Mouse (Mus musculus) layer of hippocampus, adult 18-20 months (tissue): ENCODE results near the gene Tnks2. TPM values are rescaled to one million over a fixed set of nuclear protein-coding genes. Genes with fewer than 3 reads are reported as not detected.

Experiments
- DNase-seq, 2 experiments: peaks; one replicate each; pipeline ENCODE4 v3.0.0; 2022; ENCODE audit warnings: low spot score in 2 of 2
- total RNA-seq, 2 experiments: library from RNA; stranded (reverse); gene quantifications; 2 replicates each; pipeline ENCODE4 v1.2.3; 2021

Tnks2 gene
- total RNA-seq, 2 experiments from 2014 or later, result 116 TPM

DNA sequence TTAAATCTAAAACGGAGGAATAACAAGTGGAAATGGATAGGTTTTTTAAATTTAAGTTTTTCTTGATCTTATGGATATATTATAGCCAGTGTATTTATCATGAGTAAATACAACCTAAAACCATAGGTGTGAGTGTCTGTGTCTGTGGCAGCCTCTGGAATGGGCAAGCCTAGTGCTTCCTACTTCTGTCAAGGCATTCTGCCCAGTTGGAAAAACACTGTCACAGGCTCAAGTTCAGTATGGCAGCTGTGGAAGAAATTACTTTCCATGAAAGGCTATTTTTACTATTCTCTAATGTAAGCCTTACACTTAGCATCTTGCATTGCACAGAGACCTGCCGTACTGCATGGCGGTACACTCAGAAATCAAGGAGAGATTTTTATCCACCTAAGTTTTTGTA is 57.7 kb downstream of the Tnks2 start:
- no peak for DNase-seq

DNA sequence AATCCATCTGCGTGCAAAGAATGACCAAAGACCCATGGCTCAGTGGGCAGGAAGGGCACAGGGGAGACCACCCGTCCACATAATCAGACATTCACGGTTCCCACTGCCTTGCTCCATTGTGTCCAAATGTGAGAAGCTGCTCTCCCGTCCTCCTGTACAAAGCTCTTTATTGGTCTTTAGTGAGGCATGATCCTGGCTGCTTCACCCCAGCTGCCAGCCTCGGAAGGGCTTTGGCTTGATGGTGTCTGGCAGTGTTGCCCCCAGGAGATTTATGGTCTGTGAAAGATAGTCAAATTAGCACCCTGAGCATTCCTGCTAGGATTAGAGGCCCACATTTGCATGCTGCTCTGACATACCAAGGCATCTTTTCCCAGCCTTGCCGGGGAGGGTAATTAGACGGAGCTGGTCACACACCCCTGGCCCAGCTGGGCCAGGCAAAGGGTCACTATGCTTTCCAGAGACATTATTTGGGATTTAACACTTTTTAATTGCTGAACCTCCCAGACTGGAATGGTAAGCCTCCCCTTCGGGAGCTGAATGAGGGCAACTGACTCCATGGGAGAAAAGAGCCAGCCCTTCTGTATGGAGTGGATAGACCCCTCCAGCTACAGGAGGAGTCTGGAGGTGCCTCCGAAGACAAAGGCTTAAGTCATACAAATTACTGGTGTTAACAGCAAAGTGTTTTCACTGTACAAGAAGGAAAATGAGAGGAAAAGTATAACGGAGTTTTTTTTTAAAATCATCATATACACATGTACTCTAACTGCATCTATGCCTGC is 62.9 kb downstream of the Tnks2 start:
- DNase-seq, result no peak

DNA sequence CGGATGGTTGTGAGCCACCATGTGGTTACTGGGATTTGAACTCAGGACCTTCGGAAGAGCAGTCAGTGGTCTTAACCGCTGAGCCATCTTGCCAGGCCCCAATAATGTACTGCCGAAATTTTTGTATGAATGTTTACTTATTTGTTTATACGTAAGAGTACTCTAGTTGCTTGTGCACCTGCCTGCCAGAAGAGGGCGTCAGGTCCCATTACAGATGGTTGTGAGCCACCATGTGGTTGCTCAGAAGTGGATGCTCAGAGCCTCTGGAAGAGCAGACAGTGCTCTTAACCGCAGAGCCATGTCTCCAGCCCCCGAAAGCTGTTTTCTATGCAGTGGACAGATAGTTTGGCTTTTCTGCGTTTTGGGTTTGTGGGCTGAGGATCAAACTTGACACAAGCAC is 63.7 kb downstream of the Tnks2 start:
- peak in 1 of 2 experiments; percentile 32 for DNase-seq

DNA sequence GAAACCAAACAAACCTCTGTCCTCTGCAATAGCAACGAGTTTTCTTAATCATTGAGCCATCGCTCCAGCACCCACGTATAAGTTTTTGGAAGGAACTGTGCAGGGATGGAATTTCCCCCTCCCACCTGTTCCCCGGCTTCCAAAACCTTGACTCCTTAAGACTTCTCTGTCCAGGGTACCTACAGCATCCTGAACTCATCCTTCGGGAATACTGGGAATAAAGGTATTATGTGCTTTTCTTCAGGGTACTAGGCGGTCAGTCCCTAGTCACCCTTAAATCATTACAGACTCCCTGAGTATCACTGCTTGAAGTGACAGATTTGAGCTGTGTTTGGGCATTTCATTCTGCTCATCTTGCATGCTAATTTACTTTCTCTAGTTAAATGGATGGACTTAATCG is 69.3 kb downstream of the Tnks2 start:
- DNase-seq, result no peak

DNA sequence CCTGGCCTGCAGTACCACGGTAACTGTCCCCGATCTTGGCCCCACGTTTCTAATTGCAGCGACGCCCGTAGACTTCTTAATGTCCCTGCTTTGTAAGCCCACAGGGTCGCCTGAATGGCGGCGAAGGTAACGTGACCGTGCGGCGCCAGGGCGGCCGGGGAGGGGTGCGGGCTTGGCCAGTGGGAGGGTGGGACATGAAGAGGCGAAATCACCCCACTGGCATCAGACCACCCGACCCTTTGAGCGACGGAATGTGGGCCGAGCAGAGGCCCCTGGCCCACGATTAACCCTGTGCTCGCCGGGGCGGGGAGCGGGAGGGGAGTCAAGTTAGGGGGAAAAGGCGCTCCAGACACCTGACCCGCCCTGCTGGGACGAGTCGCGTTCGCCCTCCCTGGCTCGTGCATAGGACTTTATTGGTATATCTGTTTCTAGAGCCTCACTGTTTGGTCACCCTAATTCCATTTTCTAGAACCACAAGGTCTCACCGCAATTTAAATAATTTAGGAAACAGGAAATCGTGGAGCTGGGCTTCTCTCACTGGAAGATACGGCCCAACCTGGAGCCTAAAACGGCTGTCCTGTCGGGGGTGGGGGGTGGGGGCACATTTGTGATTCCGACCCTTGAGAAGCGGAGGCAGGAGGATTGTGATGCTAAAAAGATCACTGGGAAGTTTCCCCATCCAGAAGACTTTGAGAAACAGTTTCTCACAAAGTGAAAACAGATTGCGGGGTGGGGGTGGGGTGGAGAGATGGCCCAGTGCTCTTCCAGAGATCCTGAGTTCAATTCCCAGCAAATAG is 70.4 kb downstream of the Tnks2 start:
- peak in 1 of 2 experiments; percentile 25 for DNase-seq

DNA sequence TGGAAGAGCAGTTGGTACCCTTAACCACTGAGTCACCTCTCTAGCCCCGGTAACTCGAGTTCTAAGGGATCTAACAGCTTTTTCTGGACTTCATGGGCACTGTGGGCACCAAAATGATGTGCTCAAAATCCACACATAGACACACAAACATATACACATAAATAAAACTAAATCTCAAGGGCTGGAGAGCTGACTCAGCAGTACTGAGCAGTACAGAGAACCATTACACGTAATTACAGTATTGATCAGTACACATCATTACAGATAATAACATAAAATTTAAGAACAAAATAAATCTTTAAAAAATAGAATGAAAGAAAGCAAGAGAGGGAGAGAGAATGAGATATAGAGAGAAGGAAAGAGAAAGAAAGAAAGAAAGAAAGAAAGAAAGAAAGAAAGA is 75.1 kb downstream of the Tnks2 start:
- DNase-seq, result no peak

DNA sequence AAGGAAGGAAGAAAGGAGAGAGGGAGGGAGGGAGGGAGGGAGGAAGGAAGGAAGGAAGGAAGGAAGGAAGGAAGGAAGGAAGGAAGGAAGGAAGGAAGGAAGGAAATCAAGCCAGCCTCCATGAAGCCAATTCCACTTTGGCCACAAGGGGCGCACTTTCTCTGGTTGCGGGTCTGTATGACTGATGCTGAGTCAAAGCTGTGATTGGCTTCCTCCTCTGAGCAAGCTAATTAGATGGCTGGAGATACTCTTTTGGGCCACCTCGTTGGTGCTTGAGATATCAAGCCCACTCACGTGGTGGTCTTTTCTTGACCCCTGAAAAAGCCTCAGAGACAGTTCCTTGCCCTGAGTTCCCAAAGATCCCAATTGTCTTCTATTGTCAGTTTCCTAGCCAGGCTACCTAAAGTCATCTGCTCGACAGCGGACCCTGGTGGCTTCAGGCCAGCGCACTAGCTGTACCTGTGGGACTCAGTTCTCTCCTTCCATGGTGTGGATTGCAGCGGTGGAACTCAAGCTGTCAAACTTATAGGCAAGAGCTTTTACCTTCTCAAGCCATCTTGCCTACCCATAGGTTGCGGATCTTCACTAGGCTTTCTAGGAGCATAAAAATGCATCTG is 75.8 kb downstream of the Tnks2 start:
- DNase-seq, result peak in 1 of 2 experiments; percentile 50

DNA sequence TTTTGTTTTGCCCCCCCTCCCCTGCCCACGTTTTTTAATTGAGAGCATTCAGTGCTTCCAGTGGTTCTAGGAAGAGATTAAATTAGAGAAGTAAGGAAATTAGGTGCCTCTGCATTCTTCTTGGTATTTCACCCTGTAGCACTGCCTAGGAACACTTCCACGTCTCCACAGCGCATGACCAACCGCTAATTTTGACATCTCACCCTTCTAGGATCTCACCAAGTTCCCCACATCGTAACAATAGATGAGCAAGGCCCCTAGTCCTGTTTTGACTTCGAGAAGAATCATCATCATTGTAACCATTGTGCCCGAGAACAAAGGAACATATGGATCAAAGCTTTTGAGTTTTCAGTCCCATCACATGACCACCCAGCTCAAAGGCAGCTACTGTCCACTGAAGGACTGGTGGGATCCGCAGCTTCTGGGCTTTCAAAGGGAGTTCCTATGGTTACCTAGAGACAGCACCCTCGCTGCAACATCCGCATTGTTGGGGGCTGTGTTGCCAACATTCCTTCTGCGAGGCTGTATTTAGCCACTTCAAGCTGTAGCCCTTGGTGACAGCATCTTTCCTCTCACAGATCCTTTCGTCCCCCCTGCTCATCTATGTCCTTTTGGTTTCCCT is 76.5 kb downstream of the Tnks2 start:
- DNase-seq, result peak; percentile 34 to 57

DNA sequence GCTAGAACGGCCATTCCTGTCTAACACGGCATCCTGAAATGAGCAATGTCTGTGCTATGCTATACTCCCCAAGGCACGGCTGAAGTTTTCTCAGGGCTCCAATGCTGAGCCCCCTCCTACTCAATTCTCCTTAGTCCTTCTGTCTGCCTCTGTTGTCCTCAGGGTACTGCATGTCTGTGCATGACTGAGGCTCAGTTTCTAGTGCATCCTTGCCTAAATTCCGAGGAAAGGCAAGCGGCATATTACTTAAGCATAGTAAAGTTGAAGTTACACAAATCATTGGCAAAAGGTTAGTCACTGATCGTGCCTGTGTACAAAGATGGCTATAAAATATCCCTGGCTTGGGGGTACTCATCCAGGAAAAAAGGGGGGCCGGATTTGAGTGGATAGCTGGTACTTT is 79.0 kb downstream of the Tnks2 start:
- DNase-seq, result no peak

DNA sequence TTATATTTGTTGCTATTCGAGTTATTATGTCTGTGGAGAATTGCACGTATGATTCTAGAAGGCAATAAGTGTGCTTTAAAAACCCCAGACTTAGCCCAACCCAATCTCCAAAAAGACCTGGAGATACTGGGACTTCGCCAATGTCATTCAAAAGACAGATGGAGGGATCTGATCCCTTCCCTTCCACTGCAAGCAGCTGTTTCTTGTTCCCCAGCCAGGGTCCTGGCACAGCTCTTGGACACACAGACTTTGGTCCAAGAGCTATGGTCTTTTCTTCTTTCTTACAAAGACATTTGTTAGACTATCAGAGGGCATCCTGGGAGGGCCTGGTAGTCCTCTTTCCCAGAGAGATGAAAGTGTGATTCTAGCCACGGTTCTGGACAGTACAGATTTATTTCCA is 82.2 kb downstream of the Tnks2 start:
- DNase-seq, result no peak

DNA sequence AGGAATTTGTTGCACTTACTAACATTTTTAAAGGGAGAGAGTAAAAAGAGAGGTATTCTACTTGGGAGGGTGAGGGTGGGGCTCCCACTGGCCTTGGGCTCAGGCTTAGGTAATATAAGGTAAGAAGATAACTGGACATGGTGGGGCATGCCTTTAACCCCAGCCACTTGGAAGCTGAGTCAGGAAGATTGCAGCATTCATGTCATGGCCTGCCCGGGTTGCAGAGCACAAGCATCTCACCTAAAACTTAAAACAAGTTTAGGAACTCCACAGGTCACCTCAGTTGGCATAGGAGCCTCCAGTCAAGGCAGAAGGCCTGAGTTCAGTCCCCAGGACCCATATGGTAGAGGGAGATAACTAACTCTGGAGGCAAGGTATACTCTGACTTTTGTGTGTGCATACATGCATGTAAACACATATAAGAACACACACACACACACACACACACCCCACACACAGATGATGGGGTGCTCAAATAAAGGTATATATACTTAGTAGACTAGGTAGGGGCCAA is 82.9 kb downstream of the Tnks2 start:
- DNase-seq, result no peak

DNA sequence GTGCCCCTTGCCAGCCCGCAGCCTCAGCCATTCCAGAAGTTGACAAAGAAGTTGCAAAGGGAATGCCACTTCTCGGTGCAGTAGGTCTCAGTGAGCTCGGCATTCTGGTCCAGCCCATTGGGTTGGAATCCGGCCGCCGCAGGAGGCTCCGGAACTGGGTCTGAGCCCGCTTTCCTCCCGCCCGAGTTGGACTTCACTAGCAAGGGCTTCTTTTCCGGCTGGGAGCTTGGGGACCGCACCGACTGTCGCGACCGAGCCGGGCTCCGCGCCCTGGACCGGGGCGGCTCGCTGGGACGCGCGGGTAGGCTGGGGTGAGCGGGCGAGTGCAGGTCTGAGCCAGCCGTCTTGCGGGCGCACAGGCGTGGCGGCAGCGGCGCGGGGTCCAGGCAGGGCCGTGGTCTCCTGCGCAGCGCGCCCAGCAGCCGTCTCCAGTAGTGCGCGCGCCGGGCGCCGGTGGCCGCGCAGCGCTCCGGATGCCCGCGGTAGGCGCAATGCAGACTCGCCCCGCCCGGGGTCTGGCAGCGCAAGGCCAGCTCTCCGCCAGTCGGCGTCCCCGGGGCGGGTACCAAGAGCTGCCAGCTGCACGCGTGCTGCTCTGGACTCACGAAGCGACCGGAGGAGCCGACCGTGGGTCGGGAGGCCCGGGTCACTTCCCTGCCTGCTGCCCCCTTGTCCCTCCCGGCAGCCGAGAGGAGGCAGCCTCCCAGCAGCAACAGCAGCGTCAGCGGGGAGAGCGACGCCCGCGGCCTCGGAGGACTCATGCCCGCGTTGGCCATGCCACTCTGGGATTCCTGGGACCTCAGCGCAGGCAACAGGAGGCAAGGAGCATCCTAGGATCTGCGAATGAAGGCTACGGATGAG is 84.6 kb downstream of the Tnks2 start:
- DNase-seq, result peak; percentile 88 to 93

DNA sequence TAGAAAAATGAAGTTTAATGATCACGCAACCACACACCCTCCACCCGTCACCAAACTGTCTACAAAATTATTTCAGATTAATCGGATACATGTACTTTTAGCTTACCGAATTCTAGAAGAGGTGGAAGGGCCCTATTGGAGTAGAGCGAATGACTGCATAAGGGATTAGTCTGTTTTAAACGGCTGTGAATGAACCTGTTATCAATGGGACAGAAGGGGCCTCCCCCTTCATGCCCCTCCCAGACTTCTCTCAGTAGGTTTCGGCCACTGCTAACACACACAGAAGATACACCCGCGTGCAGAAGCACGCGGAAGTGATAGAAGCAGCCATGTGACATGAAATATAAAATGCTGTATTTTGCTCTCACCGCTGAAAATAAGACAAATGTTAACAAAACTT is 85.4 kb downstream of the Tnks2 start, which contains the start of gene Fgfbp3:
Fgfbp3 (minus strand) TSS at position 150 of the 400 bp plus-strand sequence.
- DNase-seq, result peak in 1 of 2 experiments; percentile 21

DNA sequence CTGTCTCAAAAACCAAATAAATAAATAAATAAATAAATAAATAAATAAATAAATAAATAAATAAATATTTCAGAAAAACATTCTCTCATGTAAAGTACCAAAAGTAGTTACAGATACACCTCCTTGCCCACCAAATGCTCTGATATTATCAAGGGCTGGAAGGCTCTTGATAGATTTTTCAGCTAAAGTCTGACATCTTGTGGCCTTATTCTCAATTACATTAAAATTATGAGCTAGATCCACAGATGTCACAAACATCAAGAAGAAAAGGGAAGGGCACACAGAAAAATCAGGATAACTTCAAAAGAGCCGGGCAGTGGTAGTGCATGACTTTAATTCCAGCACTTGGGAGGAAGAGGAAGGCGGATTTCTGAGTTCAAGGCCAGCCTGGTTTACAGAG is 88.0 kb downstream of the Tnks2 start:
- peak in 1 of 2 experiments; percentile 65 for DNase-seq

DNA sequence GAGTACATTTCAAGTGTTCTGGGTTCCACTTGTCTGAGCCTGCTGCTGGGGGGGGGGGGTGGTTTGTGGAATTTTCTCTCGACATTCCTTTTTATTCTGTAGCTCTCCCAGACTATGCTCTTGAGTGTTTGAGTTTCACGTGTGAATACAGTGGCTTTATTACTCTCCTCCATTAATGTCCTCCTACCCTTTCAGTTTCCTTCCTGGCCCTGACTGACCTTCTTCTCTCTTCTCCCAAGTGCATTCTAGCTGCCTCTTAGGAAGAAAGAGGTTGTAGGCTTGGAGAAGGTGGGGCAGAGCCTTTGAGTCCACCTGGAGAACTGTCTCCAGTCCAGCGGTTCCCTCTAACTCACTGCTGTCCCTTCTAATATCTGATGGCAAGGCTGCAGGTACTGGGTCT is 88.9 kb downstream of the Tnks2 start:
- DNase-seq, result no peak

DNA sequence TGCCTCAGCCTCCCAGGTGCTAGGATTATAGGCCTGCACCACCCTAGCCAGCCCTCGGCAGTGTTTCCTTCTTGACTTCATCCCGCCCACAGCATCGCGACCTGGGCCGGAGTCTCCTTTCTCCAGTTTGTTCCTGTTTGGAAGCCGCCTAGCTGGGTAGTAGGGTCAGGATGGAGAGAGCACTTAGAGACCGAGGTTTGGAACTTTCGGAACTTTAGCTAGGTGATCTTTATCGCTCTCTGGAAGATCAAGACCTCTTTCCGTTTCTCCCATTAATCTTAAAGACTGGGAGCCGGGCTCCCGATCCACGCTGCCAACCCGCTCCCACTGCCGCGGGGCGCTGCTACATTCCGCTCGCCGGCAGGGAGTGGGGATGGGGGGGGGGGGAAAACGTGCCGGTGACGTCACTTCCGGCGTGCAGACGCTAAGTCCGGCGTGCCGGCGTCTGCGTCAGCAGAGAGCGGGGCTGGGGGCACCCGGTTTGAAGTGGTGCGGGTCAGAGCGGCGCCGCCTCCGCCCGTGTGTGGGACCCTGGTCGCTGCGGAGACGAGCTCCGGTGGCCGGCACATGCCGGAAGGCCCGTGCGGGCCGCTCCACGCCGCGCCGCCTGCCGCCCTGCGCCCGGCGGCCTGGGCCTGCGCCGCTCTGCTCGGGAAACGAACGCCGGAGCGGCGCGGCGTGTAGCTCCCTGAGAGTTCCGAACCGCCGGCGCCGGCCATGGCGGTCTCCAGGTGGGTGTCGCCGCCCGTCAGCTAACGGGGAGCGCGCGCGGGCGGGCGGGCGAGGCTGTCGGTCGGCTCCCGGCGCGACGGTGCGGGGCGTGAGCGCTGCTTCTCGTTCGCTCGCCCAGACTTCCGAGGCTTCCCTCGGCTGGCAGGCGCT is 91.9 kb downstream of the Tnks2 start, which contains the start of gene Btaf1:
Btaf1 (plus strand) TSS at position 409 of the 882 bp plus-strand sequence.
- DNase-seq, result peak; percentile 88 to 92

DNA sequence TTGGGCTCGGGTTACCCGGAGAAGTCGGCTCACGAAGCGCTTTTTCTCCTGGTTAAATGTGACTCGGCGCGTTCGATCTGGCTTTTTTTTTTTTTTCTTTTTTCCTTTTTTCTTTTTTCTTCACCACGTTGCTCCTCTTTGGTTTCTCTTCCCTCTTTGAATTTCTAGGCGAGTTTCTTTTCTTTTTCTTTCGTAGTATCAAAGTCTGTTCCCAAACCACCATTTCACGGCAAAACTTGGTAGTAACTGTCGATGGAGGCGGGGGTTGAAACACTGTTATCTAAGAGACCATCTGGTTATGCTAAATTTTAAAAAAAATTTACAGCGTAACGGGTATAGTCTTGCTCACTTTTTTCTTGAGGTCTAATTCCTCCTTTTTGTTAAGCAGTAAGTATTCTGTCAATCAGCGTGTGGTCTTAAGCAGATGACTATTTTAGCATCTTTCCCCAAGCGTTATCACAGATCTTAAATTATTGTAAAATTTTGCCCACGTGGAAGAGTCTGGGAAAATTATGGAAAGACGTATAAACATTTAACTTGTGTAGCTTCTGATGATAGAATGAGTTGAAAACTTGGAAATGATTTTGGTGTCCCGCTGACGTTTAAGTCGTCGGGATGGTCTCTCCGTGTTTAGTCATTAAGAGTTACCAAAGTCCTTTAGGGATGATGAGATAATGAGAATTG is 92.7 kb downstream of the Tnks2 start:
- peak in 1 of 2 experiments; percentile 41 for DNase-seq

DNA sequence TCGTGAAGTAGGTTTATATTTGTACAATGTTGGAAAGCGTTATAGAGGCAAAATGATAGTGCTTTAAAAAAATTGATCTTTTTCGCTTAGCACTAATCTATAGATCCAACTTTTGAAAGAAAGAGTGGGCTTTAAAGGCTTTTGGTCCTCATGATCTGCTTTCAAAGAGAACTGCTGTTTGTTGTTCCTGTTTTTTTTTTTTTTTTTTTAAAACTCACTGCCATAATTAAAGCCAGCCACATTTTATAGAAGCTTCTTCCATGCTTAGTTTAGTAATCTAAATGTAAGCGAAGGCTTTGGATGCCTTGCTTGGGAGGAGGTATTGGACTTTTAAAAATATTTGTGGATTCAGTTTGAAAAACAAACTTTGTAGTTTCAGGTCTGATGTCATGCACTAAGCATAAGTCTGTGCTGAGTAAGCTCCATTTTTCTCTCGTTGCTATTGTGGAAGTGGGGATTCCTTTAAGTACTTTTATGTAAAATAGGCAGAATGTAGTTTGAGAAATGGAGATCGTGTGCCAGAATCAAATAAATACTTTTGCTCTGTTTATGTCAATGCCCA is 93.8 kb downstream of the Tnks2 start:
- no peak for DNase-seq
